Mouse (Mus musculus) embryonic facial prominence, embryonic 15.5 days (tissue): ENCODE measurements around the gene Ackr4. TPM values are rescaled to one million over a fixed set of nuclear protein-coding genes. Genes with fewer than 3 reads are reported as not detected.

Experiments
- ATAC-seq: fragments of 200-750 bp; cut with Nextera tagmentation; 2 replicates; pipeline ENCODE4 v1.8.0; 2017; ENCODE audit warnings: low read depth, moderate TSS enrichment; ENCODE audit not compliant: insufficient number of reproducible peaks, low FRiP score, low TSS enrichment
- H3K27ac ChIP-seq: fragments of 300-500 bp; sonication (generic); replicated peaks from 2 replicates; pipeline ENCODE4 v1.5.1; 2015; ENCODE audit warnings: mild to moderate bottlenecking, inconsistent platforms
- H3K27me3 ChIP-seq: fragments of 300-500 bp; sonication (generic); 2 replicates; pipeline ENCODE4 v1.6.1; 2015; ENCODE audit warnings: inconsistent platforms
- H3K36me3 ChIP-seq: fragments of 300-500 bp; sonication (generic); 2 replicates; pipeline ENCODE4 v1.6.1; 2015; ENCODE audit warnings: mild to moderate bottlenecking, inconsistent platforms
- H3K4me1 ChIP-seq: fragments of 300-500 bp; sonication (generic); 2 replicates; pipeline ENCODE4 v1.6.1; 2015; ENCODE audit warnings: inconsistent platforms
- H3K4me2 ChIP-seq: fragments of 300-500 bp; sonication (generic); replicated peaks from 2 replicates; pipeline ENCODE4 v1.6.1; 2015; ENCODE audit warnings: mild to moderate bottlenecking, inconsistent platforms
- H3K4me3 ChIP-seq: fragments of 300-500 bp; sonication (generic); replicated peaks from 2 replicates; pipeline ENCODE4 v1.5.1; 2015; ENCODE audit warnings: mild to moderate bottlenecking, inconsistent platforms
- H3K9ac ChIP-seq: fragments of 300-500 bp; sonication (generic); 2 replicates; pipeline ENCODE4 v1.6.1; 2015; ENCODE audit warnings: inconsistent platforms
- H3K9me3 ChIP-seq: fragments of 300-500 bp; sonication (generic); replicated peaks from 2 replicates; pipeline ENCODE4 v1.6.1; 2016; ENCODE audit warnings: inconsistent platforms
- WGBS: fragments of 180-500 bp; shearing (Covaris S2); methylation state at CpG from one replicate; pipeline ENCODE4 v1.1.7; 2015; 5-methylcytosine and 5-hydroxymethylcytosine counted together
- polyA plus RNA-seq: library from polyadenylated mRNA; unstranded; fragments of >200 nt; fragmentation: Nextera tagmentation; extraction: Ambion mirVana; gene quantifications from 2 replicates; pipeline ENCODE4 v1.2.1, GENCODE M21; 2015

The Ackr4 gene
- polyA plus RNA-seq, 1 experiment from 2014 or later = 6.9 TPM

DNA sequence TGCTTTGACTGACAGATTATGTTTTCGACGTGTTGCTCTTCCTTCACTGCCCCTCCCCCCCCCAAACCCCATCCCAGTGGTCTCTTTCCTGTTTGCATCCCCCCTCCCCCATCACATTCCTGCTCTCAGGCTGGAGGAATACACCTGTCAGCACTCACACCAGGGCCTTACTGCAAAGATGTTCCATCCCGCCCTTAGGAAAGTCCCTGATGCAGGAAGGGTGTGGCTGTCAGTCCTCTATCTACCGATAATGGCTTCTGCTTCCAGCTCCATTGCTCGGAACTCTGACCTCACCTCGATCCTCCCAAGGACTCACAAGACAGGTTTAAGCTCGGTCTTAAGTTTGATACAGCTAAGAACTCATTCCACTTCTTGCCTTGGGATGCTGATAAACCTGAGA is 19.9 kb upstream of the Ackr4 start:
- no peaks in the 10 kb centered on the region for H3K27me3 ChIP-seq
- peaks cover 19% of the 10 kb centered on the region for H3K36me3 ChIP-seq
- 67% methylated on average over 7 of the region's 7 CpGs for WGBS
- H3K9ac ChIP-seq = no peak overlapping the region
- H3K27ac ChIP-seq = no peak overlapping the region
- H3K4me2 ChIP-seq = no peak overlapping the region
- ATAC-seq = no peak
- no peak overlapping the region for H3K4me3 ChIP-seq
- no peaks in the 10 kb centered on the region for H3K4me1 ChIP-seq
- H3K9me3 ChIP-seq = no peaks in the 10 kb centered on the region

DNA sequence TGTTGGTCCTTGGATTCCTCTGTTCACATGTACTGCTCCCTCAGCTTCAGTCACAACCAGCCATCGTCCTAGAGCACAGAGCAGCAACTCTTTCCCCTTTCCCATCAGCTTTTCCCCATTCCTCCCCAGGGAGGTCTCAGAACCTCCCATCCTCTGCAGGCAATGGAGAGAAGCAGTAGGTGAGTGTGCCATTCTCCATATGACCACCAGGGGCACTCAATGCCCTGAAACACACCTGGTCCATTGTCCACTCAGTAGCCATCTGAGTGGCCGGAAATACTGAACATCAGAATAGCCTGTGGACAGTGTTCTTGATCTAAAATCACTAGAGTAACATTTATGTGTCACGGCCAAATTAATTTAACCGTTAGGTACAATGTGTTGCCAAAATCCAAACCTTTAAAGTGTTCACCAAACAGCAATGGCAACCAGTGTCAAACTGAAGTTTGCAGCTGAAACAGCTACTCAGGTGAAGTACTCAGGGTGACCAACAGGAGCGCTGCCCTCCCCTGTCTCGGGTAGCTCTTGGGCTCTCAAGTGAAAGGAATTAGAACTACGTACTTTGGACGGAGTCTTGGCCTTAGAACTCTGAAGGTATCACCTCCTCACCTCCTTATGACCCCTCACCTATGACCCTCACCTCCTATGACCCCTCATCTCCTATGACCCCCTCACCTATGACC is 17.7 kb upstream of the Ackr4 start:
- Histone ChIP-seq H3K9me3 (no peaks in the 10 kb centered on the region), H3K9ac (no peak overlapping the region), H3K36me3 (peaks cover 4% of the 10 kb centered on the region; the same call in 1 of the 2 replicates), H3K4me1 (no peaks in the 10 kb centered on the region), H3K4me3 (no peak overlapping the region), H3K27me3 (no peaks in the 10 kb centered on the region), H3K4me2 (no peak overlapping the region), H3K27ac (no peak overlapping the region)
- 82% methylated on average over 8 of the region's 8 CpGs for WGBS
- no peak for ATAC-seq

DNA sequence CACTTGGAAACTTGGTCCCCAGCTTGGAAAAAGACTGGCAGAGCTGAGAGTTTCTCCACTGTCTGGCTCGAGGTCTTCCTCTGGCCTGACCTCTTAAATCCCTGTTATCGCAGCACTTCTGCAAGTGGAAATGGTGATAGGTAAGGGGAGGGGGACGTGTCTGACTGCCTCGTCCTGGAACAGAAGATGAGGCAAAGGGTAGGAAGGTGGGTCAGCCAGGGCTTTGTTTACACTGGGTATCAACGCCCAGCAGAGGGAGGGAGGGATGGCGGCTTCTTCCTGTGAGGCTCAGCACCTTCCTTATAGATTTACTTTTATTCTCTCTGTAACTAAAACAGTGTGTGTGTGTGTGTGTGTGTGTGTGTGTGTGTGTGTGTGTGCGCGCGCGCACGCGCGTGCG is 16.1 kb upstream of the Ackr4 start:
- 82% methylated on average over 14 of the region's 14 CpGs for WGBS
- Histone ChIP-seq H3K9me3 (no peaks in the 10 kb centered on the region), H3K27me3 (no peaks in the 10 kb centered on the region), H3K4me2 (no peak overlapping the region), H3K4me1 (no peaks in the 10 kb centered on the region), H3K36me3 (no peaks in the 10 kb centered on the region), H3K9ac (no peak overlapping the region), H3K4me3 (no peak overlapping the region), H3K27ac (no peak overlapping the region)
- ATAC-seq = no peak

GRCm38 (mm10) chr9:104140351-104140750 is 13.6 kb upstream of the Ackr4 start:
- H3K4me2 ChIP-seq = no peak overlapping the region
- no peak overlapping the region for H3K27ac ChIP-seq
- H3K9me3 ChIP-seq = no peaks in the 10 kb centered on the region
- H3K27me3 ChIP-seq = no peaks in the 10 kb centered on the region
- WGBS = 80% methylated on average over 6 of the region's 6 CpGs
- ATAC-seq = no peak
- no peak overlapping the region for H3K9ac ChIP-seq
- H3K36me3 ChIP-seq = no peaks in the 10 kb centered on the region
- no peaks in the 10 kb centered on the region for H3K4me1 ChIP-seq
- no peak overlapping the region for H3K4me3 ChIP-seq

DNA sequence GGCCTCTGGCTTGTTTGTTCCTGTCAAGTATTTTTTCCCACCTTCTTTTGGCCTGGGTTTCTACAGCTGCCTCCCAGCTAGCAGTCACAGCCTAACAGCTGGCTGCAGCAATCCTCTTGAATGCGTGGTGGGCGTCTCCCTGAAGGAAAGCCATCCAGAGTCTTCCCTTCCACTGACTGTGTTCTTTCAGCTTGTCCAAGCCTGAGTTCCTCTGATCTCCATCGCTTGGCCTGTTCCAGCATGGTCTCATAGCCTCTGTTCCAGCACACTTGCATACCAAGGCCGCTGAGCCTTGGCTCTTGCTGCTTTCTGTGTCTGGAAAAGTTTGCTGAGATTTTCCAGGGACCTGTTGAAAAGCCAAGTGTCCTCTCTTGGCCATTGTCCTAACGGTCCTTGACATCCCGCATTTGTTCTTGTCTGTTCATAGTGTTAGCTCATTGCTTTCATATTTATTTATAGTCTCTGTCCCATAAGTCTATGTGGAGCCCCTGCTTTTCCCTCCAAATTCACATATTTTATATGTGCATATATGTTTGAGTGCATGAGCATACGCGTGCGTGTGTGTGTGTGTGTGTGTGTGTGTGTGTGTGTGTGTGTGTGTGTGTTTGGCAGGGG is 3.5 kb upstream of the Ackr4 start:
- no peak overlapping the region for H3K4me3 ChIP-seq
- H3K4me1 ChIP-seq = 0 out of 2 replicates have a peak, but pooled peaks cover 13% of the 10 kb centered on the region
- no peak overlapping the region for H3K9ac ChIP-seq
- no peak overlapping the region for H3K4me2 ChIP-seq
- H3K36me3 ChIP-seq = no peaks in the 10 kb centered on the region
- no peaks in the 10 kb centered on the region for H3K9me3 ChIP-seq
- peak overlapping the region; percentile 55; the same call in 1 of the 2 replicates for H3K27ac ChIP-seq
- ATAC-seq = peak; percentile 65; the same call in 1 of the 2 replicates
- 75% methylated on average over 9 of the region's 9 CpGs for WGBS
- H3K27me3 ChIP-seq = no peaks in the 10 kb centered on the region

DNA sequence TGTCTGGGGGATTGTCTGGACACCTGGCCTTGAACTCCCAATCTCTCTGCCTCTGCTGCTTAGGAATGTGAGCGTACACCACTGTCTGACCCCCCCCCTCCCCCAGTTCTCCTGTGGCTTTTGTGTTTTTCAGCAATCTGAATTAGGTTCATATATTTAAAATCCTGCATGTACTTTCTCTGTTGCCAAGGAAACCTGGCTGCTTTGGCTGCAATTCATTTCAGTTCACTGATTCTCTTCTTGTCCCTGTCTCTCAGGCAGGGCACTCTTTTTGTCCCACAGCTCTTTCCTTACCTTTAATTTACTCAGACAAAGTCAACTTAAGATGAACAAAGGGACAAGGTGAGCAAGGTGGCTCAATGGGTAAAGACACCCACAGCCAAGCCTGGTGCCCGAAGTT is 1.4 kb upstream of the Ackr4 start:
- Histone ChIP-seq H3K27me3 (no peaks in the 10 kb centered on the region), H3K9me3 (no peaks in the 10 kb centered on the region), H3K36me3 (no peaks in the 10 kb centered on the region), H3K4me3 (no peak overlapping the region), H3K4me1 (peaks cover 30% of the 10 kb centered on the region), H3K9ac (no peak overlapping the region), H3K27ac (no peak overlapping the region), H3K4me2 (no peak overlapping the region)
- 57% methylated on average over 2 of the region's 2 CpGs for WGBS
- ATAC-seq = no peak

GRCm38 (mm10) chr9:104123622-104124021 is 3.1 kb downstream of the Ackr4 start:
- H3K4me3 ChIP-seq = no peak overlapping the region
- no peaks in the 10 kb centered on the region for H3K9me3 ChIP-seq
- no peak overlapping the region for H3K4me2 ChIP-seq
- H3K36me3 ChIP-seq = no peaks in the 10 kb centered on the region
- H3K27me3 ChIP-seq = no peaks in the 10 kb centered on the region
- no peak for ATAC-seq
- H3K9ac ChIP-seq = no peak overlapping the region
- WGBS = 24% methylated on average over 5 of the region's 5 CpGs
- peak overlapping the region; percentile 40 for H3K27ac ChIP-seq
- H3K4me1 ChIP-seq = peaks cover 39% of the 10 kb centered on the region

GRCm38 (mm10) chr9:104123101-104123500 is 3.6 kb downstream of the Ackr4 start:
- H3K9me3 ChIP-seq = no peaks in the 10 kb centered on the region
- no peak for ATAC-seq
- peak overlapping the region; percentile 40 for H3K27ac ChIP-seq
- 63% methylated on average over 5 of the region's 5 CpGs for WGBS
- H3K4me1 ChIP-seq = peaks cover 42% of the 10 kb centered on the region
- H3K27me3 ChIP-seq = no peaks in the 10 kb centered on the region
- H3K9ac ChIP-seq = no peak overlapping the region
- no peaks in the 10 kb centered on the region for H3K36me3 ChIP-seq
- H3K4me3 ChIP-seq = no peak overlapping the region
- H3K4me2 ChIP-seq = no peak overlapping the region

DNA sequence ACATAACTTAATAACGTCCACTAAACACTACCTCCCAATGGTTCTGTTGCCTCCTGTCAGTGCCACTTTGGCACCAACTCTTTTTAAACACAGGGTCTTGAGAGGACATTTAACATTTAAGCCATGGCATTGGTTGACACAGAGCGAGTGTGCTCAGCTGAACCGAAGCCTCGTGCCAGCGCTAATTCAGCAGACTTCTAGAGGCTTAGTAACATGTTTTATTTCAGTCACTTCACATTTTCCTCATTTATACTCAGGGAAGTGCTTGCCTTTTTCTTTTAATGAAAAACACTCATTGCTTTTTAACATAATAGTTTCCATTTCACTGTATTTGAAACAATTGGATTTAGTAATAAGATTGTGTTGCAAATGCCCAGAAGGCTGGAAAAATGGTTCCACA is 17.6 kb downstream of the Ackr4 start:
- WGBS = 46% methylated on average over 5 of the region's 5 CpGs
- Histone ChIP-seq H3K27ac (peak overlapping the region; percentile 49), H3K9me3 (no peaks in the 10 kb centered on the region), H3K4me1 (peaks cover 13% of the 10 kb centered on the region), H3K4me3 (no peak overlapping the region), H3K36me3 (no peaks in the 10 kb centered on the region), H3K9ac (no peak overlapping the region), H3K27me3 (no peaks in the 10 kb centered on the region), H3K4me2 (no peak overlapping the region)
- ATAC-seq = peak; percentile 66; the same call in 1 of the 2 replicates

DNA sequence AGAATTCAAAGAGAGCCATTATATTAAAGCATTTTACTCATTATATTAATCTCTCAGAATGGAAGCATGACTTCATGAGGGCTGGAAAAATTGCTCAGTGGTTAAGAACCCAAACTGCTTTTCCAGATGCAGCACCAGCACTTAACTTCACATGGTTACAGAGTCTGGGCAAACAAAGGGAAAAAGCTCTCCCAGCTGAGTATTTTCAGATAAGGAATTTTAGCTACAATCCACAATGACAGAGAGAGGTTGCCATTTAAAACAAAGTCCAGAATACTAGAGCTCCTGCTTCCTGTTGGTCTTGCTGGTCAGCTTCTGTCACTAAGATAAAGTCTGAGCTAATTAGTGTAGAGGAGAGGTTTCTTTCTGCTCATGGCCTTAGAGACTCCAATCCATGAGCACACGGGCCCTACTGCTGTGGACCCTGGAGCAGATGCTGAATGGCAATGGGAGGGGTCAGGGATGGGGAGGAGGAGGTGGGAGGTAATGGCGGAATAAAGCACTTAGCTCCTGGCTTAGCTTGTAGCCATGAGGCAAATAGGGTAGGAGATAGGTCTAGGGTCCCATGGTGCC is 18.1 kb downstream of the Ackr4 start:
- no peak overlapping the region for H3K4me3 ChIP-seq
- H3K27me3 ChIP-seq = no peaks in the 10 kb centered on the region
- peaks cover 13% of the 10 kb centered on the region for H3K4me1 ChIP-seq
- no peak overlapping the region for H3K4me2 ChIP-seq
- WGBS = 47% methylated on average over 2 of the region's 2 CpGs
- H3K36me3 ChIP-seq = no peaks in the 10 kb centered on the region
- H3K9me3 ChIP-seq = no peaks in the 10 kb centered on the region
- H3K9ac ChIP-seq = no peak overlapping the region
- H3K27ac ChIP-seq = peak overlapping the region; percentile 49
- ATAC-seq = 0 out of 2 replicates have a peak, but pooled peaks have one; percentile 48

GRCm38 (mm10) chr9:104107482-104107881 is 19.3 kb downstream of the Ackr4 start:
- Histone ChIP-seq H3K4me1 (peaks cover 17% of the 10 kb centered on the region), H3K9me3 (no peaks in the 10 kb centered on the region), H3K27me3 (no peaks in the 10 kb centered on the region), H3K9ac (no peak overlapping the region), H3K4me2 (no peak overlapping the region), H3K36me3 (no peaks in the 10 kb centered on the region), H3K4me3 (no peak overlapping the region), H3K27ac (no peak overlapping the region)
- 68% methylated on average over 6 of the region's 6 CpGs for WGBS
- no peak for ATAC-seq
